Mouse (Mus musculus): Measurements from ENCODE around the gene Reln. TPM values are rescaled to one million over a fixed set of nuclear protein-coding genes. Genes with fewer than 3 reads are reported as not detected.

The Reln gene
- total RNA-seq (2022): 10 to 100 TPM; 35.3 to 49.0 (median 41.5) TPM

- DNase-seq (ENCODE audit: low spot score in 2 of 2): no peak
Measured at GRCm38 (mm10) chr5:22344556-22344975, at the start of gene Reln. Gene Reln, minus strand, starts transcription at chr5:22344702.

- no peak for DNase-seq (ENCODE audit: low spot score in 2 of 2)
Measured at GRCm38 (mm10) chr5:22388502-22388901, 44.0 kb upstream of the Reln start.

GRCm38 (mm10) chr5:22360510-22360909 is 16.0 kb upstream of the Reln start:
- DNase-seq (ENCODE audit: low spot score in 2 of 2): no peak

- no peak for DNase-seq (ENCODE audit: low spot score in 2 of 2)
Measured at GRCm38 (mm10) chr5:22348412-22348811, 3.9 kb upstream of the Reln start.

GRCm38 (mm10) chr5:22347732-22348131 is 3.2 kb upstream of the Reln start:
- no peak for DNase-seq (ENCODE audit: low spot score in 2 of 2)

- DNase-seq (ENCODE audit: low spot score in 2 of 2): no peak
Measured at GRCm38 (mm10) chr5:22345894-22346635, 1.6 kb upstream of the Reln start.

GRCm38 (mm10) chr5:22344976-22345651 is 612 bp upstream of the Reln start:
- DNase-seq (ENCODE audit: low spot score in 2 of 2): no peak

GRCm38 (mm10) chr5:22343843-22344555 is 503 bp downstream of the Reln start:
- no peak for DNase-seq (ENCODE audit: low spot score in 2 of 2)

- no peak for DNase-seq (ENCODE audit: low spot score in 2 of 2)
Measured at GRCm38 (mm10) chr5:22343536-22343842, 1.0 kb downstream of the Reln start.

- DNase-seq (ENCODE audit: low spot score in 2 of 2): no peak
Measured at GRCm38 (mm10) chr5:22342461-22342860, 2.0 kb downstream of the Reln start.

GRCm38 (mm10) chr5:22340991-22341390 is 3.5 kb downstream of the Reln start:
- DNase-seq (ENCODE audit: low spot score in 2 of 2): no peak

GRCm38 (mm10) chr5:22335408-22335807 is 9.1 kb downstream of the Reln start:
- DNase-seq (ENCODE audit: low spot score in 2 of 2): no peak

GRCm38 (mm10) chr5:22330802-22331201 is 13.7 kb downstream of the Reln start:
- DNase-seq (ENCODE audit: low spot score in 2 of 2): no peak

GRCm38 (mm10) chr5:22328431-22329359 is 15.8 kb downstream of the Reln start:
- no peak for DNase-seq (ENCODE audit: low spot score in 2 of 2)

- no peak for DNase-seq (ENCODE audit: low spot score in 2 of 2)
Measured at GRCm38 (mm10) chr5:22327170-22327569, 17.3 kb downstream of the Reln start.

- no peak for DNase-seq (ENCODE audit: low spot score in 2 of 2)
Measured at GRCm38 (mm10) chr5:22323801-22324200, 20.7 kb downstream of the Reln start.

- DNase-seq (ENCODE audit: low spot score in 2 of 2): no peak
Measured at GRCm38 (mm10) chr5:22317807-22318206, 26.7 kb downstream of the Reln start.

GRCm38 (mm10) chr5:22316471-22316870 is 28.0 kb downstream of the Reln start:
- no peak for DNase-seq (ENCODE audit: low spot score in 2 of 2)

- DNase-seq (ENCODE audit: low spot score in 2 of 2): no peak
Measured at GRCm38 (mm10) chr5:22315990-22316389, 28.5 kb downstream of the Reln start.

GRCm38 (mm10) chr5:22312995-22313394 is 31.5 kb downstream of the Reln start:
- DNase-seq (ENCODE audit: low spot score in 2 of 2): no peak

GRCm38 (mm10) chr5:22311046-22311445 is 33.5 kb downstream of the Reln start:
- no peak for DNase-seq (ENCODE audit: low spot score in 2 of 2)

All from layer of hippocampus, adult 8-10 months (tissue).